Mouse (Mus musculus) intestine, embryonic 16.5 days (tissue): ENCODE measurements around the gene Cdk17. TPM values are rescaled to one million over a fixed set of nuclear protein-coding genes. Genes with fewer than 3 reads are reported as not detected.

Source experiments
- ATAC-seq: fragments of 200-750 bp; cut with Nextera tagmentation; 2 replicates; pipeline ENCODE4 v1.8.0; 2017; ENCODE audit warnings: moderate TSS enrichment, moderate library complexity
- H3K27ac ChIP-seq: fragments of 300-500 bp; sonication (generic); 2 replicates; pipeline ENCODE4 v1.5.1; 2014; ENCODE audit warnings: mild to moderate bottlenecking, low read length
- H3K27me3 ChIP-seq: fragments of 300-500 bp; sonication (generic); replicated peaks from 2 replicates; pipeline ENCODE4 v1.6.1; 2014; ENCODE audit warnings: low read length, control low read depth, mixed read lengths; ENCODE audit not compliant: control insufficient read depth, insufficient read depth
- H3K36me3 ChIP-seq: fragments of 300-500 bp; sonication (generic); 2 replicates; pipeline ENCODE4 v1.6.1; 2014; ENCODE audit warnings: low read length, control low read depth; ENCODE audit not compliant: control insufficient read depth, insufficient read depth
- H3K4me1 ChIP-seq: fragments of 300-500 bp; sonication (generic); 2 replicates; pipeline ENCODE4 v1.6.1; 2014; ENCODE audit warnings: low read length, control low read depth, mixed read lengths; ENCODE audit not compliant: control insufficient read depth, insufficient read depth
- H3K4me2 ChIP-seq: fragments of 300-500 bp; sonication (generic); 2 replicates; pipeline ENCODE4 v1.6.1; 2014; ENCODE audit warnings: low read depth, low read length, control low read depth
- H3K4me3 ChIP-seq: fragments of 300-500 bp; sonication (generic); 2 replicates; pipeline ENCODE4 v1.5.1; 2014; ENCODE audit warnings: mild to moderate bottlenecking, low read length
- H3K9ac ChIP-seq: fragments of 300-500 bp; sonication (generic); 2 replicates; pipeline ENCODE4 v1.6.1; 2014; ENCODE audit warnings: low read depth, low read length
- H3K9me3 ChIP-seq: fragments of 300-500 bp; sonication (generic); 2 replicates; pipeline ENCODE4 v1.6.1; 2016; ENCODE audit warnings: low read length, control low read depth; ENCODE audit not compliant: control insufficient read depth
- WGBS: fragments of 180-500 bp; shearing (Covaris S2); extraction: QIAGEN DNeasy Blood & Tissue Kit; methylation state at CpG from one replicate; pipeline ENCODE4 v1.1.7; 2014; 5-methylcytosine and 5-hydroxymethylcytosine counted together
- polyA plus RNA-seq: library from polyadenylated mRNA; unstranded; fragments of >200 nt; fragmentation: Nextera tagmentation; extraction: Ambion mirVana; gene quantifications from 2 replicates; pipeline ENCODE4 v1.2.1, GENCODE M21; 2015

The Cdk17 gene
- polyA plus RNA-seq, 1 experiment from 2014 or later = 8.3 TPM

- H3K4me3 ChIP-seq = no peak overlapping the region
- H3K9ac ChIP-seq = no peak overlapping the region
- no peaks in the 10 kb centered on the region for H3K36me3 ChIP-seq
- H3K4me2 ChIP-seq = no peak overlapping the region
- H3K4me1 ChIP-seq = no peaks in the 10 kb centered on the region
- ATAC-seq = no peak
- no peak overlapping the region for H3K27ac ChIP-seq
- H3K27me3 ChIP-seq = no peaks in the 10 kb centered on the region
- H3K9me3 ChIP-seq = no peaks in the 10 kb centered on the region
- 90% methylated on average over 3 of the region's 3 CpGs for WGBS
Measured at GRCm38 (mm10) chr10:93138730-93139129, 21.9 kb upstream of the Cdk17 start.

DNA sequence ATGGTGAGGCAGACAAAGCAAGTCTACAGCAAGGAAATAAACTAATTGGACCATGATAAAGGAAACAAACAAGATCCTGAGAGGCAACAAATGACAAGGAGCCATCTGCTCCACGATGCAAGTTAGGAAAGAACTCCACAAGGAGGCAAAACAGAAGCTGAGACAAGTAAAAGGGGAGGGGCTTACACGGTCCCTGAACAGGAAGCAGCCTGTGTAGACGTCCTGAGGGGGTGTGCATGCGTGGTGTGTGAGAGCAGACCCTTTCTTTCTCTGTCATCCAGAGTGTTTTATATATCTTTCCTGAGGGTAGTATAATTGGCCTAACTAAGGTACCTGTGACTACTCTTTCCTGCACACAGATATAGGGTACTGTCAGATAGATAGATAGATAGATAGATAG, 19.9 kb upstream of the Cdk17 start:
- Histone ChIP-seq H3K36me3 (no peaks in the 10 kb centered on the region), H3K27ac (no peak overlapping the region), H3K9ac (no peak overlapping the region), H3K9me3 (no peaks in the 10 kb centered on the region), H3K4me2 (no peak overlapping the region), H3K4me1 (no peaks in the 10 kb centered on the region), H3K4me3 (no peak overlapping the region), H3K27me3 (no peaks in the 10 kb centered on the region)
- WGBS = 53% methylated on average over 4 of the region's 4 CpGs
- no peak for ATAC-seq

DNA sequence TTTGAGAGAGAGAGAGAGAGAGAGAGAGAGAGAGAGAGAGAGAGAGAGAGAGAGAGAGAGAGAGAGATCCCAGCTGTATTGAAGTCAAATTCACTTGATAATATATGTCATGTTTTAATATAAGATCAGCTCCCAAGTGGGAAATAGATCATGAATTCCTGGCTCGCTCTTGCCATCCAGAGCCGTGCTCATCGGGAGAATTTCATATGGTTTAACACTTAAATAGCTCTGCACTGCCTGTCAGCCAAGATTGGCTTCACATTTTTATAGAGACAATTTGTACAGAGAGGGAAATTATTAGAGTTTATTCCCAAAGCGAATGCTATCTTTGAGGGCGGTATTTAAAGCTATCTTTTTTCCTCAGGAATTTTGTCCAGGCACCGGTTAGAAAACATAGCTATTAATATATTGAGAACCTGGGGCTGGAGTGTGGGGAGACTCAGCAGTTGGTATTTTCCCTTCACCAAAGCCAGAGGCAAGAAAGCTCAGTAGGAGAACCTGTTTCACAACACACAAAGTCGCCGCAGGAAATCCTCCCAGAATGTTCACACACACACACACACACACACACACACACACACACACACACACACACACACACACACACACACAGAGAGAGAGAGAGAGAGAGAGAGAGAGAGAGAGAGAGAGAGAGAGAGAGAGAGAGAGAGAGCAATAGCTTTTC, 17.9 kb upstream of the Cdk17 start:
- H3K9ac ChIP-seq = no peak overlapping the region
- peak overlapping the region; percentile 32; the same call in 1 of the 2 replicates for H3K4me2 ChIP-seq
- no peaks in the 10 kb centered on the region for H3K4me1 ChIP-seq
- no peak overlapping the region for H3K27ac ChIP-seq
- H3K9me3 ChIP-seq = no peaks in the 10 kb centered on the region
- H3K36me3 ChIP-seq = no peaks in the 10 kb centered on the region
- no peak for ATAC-seq
- WGBS = 37% methylated on average over 8 of the region's 8 CpGs
- no peaks in the 10 kb centered on the region for H3K27me3 ChIP-seq
- H3K4me3 ChIP-seq = no peak overlapping the region

DNA sequence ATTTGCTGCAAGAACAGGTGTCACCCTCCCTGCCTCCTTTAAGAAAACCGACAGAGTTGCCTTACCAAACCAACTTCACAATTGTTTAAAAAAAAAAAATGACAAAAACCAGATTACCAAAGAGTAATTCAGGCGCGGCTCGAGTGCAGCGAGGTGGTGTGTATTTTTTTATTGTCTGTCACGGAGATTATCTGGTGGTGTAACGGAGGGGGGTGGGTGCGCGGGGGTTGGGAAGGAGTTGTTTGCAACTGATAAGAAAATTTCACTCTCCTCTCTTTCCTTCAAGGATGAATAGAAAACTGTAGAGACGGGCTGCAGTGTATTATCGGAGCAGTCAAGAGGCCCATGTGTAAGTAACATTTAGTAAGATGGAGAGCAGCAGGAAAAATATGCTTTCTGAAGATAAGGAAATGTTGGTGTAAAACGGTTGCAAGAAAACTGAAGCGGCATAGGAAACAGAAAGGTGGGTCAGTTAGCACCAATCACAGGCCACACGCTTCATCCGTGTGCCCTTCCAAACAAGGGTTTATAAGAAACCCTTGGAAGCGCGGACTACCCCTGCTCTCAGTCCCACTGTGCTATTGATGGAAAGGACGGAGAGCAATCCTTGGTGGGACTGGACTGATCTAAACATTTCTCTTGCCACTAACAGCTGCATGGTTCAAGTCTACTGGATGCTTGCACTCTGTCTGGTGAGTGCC, 17.2 kb upstream of the Cdk17 start:
- Histone ChIP-seq H3K9ac (no peak overlapping the region), H3K4me3 (0 out of 2 replicates have a peak overlapping the region, but pooled peaks have one; percentile 17), H3K27me3 (no peaks in the 10 kb centered on the region), H3K27ac (no peak overlapping the region), H3K36me3 (no peaks in the 10 kb centered on the region), H3K4me2 (peak overlapping the region; percentile 32), H3K4me1 (no peaks in the 10 kb centered on the region), H3K9me3 (no peaks in the 10 kb centered on the region)
- peak; percentile 85 for ATAC-seq
- WGBS = 21% methylated on average over 18 of the region's 18 CpGs

- Histone ChIP-seq H3K9ac (no peak overlapping the region), H3K4me1 (no peaks in the 10 kb centered on the region), H3K4me3 (no peak overlapping the region), H3K4me2 (no peak overlapping the region), H3K27ac (no peak overlapping the region), H3K27me3 (no peaks in the 10 kb centered on the region), H3K9me3 (no peaks in the 10 kb centered on the region), H3K36me3 (no peaks in the 10 kb centered on the region)
- WGBS = 66% methylated on average over 6 of the region's 6 CpGs
- no peak for ATAC-seq
Measured at GRCm38 (mm10) chr10:93143986-93144314, 16.7 kb upstream of the Cdk17 start.

GRCm38 (mm10) chr10:93144579-93144978, 16.1 kb upstream of the Cdk17 start:
- H3K4me1 ChIP-seq = no peaks in the 10 kb centered on the region
- ATAC-seq = no peak
- H3K9me3 ChIP-seq = no peaks in the 10 kb centered on the region
- H3K27ac ChIP-seq = no peak overlapping the region
- H3K4me3 ChIP-seq = no peak overlapping the region
- no peaks in the 10 kb centered on the region for H3K36me3 ChIP-seq
- H3K9ac ChIP-seq = no peak overlapping the region
- WGBS = 77% methylated on average over 1 of the region's 1 CpGs
- H3K4me2 ChIP-seq = no peak overlapping the region
- H3K27me3 ChIP-seq = no peaks in the 10 kb centered on the region

DNA sequence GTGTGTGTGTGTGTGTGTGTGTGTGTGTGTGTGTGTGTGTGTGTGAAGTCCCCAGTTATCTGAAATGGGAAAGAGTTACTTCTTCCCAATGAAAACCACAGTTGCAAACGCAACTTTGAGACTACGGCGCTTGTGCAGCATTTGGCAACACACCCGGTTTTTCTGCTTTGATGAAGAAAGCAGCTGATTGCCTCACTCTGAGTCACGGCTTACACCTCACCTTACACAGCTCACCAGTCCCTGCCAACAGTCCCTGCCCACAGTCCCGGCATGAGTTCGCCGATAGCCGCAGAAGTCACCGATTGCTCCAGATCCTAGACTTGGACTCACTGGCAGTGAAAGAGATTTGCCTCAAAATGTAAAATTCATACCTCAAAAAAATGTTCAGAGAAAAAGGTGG, 15.6 kb upstream of the Cdk17 start:
- Histone ChIP-seq H3K36me3 (no peaks in the 10 kb centered on the region), H3K9me3 (no peaks in the 10 kb centered on the region), H3K27me3 (no peaks in the 10 kb centered on the region), H3K4me2 (no peak overlapping the region), H3K4me1 (no peaks in the 10 kb centered on the region), H3K9ac (no peak overlapping the region), H3K4me3 (no peak overlapping the region), H3K27ac (no peak overlapping the region)
- 83% methylated on average over 10 of the region's 10 CpGs for WGBS
- no peak for ATAC-seq

DNA sequence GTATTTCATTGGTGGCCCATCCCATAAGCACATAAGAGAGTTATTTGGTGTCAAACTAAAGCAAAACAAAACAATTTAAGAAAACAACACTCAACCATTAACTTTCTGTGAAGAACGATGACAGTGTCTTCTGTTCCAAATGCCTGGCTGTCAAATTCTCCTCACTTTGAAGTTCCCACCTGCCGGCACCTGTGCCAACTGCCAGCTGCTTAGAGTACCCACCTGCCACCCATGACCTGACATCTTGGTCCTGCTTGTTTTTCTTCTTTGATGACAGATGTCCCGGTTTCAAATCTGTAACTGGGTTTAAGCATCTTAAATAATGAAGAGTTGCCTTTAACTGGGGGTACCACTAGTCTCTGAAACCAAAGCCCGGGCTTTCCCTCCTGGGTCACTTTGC, 14.1 kb upstream of the Cdk17 start:
- Histone ChIP-seq H3K36me3 (no peaks in the 10 kb centered on the region), H3K4me2 (no peak overlapping the region), H3K27me3 (no peaks in the 10 kb centered on the region), H3K27ac (no peak overlapping the region), H3K4me3 (no peak overlapping the region), H3K9ac (no peak overlapping the region), H3K9me3 (no peaks in the 10 kb centered on the region), H3K4me1 (no peaks in the 10 kb centered on the region)
- ATAC-seq = no peak
- WGBS = 86% methylated on average over 4 of the region's 4 CpGs

GRCm38 (mm10) chr10:93147691-93148090, 13.0 kb upstream of the Cdk17 start:
- Histone ChIP-seq H3K27me3 (no peaks in the 10 kb centered on the region), H3K4me3 (no peak overlapping the region), H3K27ac (no peak overlapping the region), H3K4me2 (no peak overlapping the region), H3K4me1 (no peaks in the 10 kb centered on the region), H3K9ac (no peak overlapping the region), H3K9me3 (no peaks in the 10 kb centered on the region), H3K36me3 (no peaks in the 10 kb centered on the region)
- WGBS = 76% methylated on average over 6 of the region's 6 CpGs
- no peak for ATAC-seq
